Mouse (Mus musculus) spleen, adult 2 months (tissue): ENCODE data around the gene Mrpl50. TPM values are rescaled to one million over a fixed set of nuclear protein-coding genes. Genes with fewer than 3 reads are reported as not detected.

Source experiments
- DNase-seq, 2 experiments: peaks; one replicate each; pipeline versions ENCODE4 v3.0.0 to v3.0.0-alpha.2; 2012 to 2021; ENCODE audit warnings: low spot score in 2 of 2, low read depth in 1 of 2
- H3K27ac ChIP-seq: fragments of 200-500 bp; 2 replicates; pipeline ENCODE4 v1.5.1; 2012; ENCODE audit warnings: low read length, inconsistent platforms; ENCODE audit not compliant: insufficient read depth
- H3K27me3 ChIP-seq: fragments of 200-500 bp; 2 replicates; pipeline ENCODE4 v1.6.1; 2012; ENCODE audit warnings: mild to moderate bottlenecking, moderate library complexity, low read length, inconsistent platforms; ENCODE audit not compliant: control insufficient read depth, insufficient read depth
- H3K36me3 ChIP-seq: fragments of 200-500 bp; 2 replicates; pipeline ENCODE4 v1.6.1; 2012; ENCODE audit warnings: mild to moderate bottlenecking, low read length, inconsistent platforms; ENCODE audit not compliant: control insufficient read depth, insufficient read depth
- H3K4me1 ChIP-seq: fragments of 200-500 bp; 2 replicates; pipeline ENCODE4 v1.6.1; 2011; ENCODE audit warnings: inconsistent platforms; ENCODE audit not compliant: control insufficient read depth, insufficient read depth, insufficient read length
- H3K4me3 ChIP-seq: fragments of 200-500 bp; 2 replicates; pipeline ENCODE4 v1.5.1; 2011; ENCODE audit warnings: mild to moderate bottlenecking, inconsistent platforms; ENCODE audit not compliant: insufficient read depth, insufficient read length; ENCODE audit errors: extremely low read depth
- CTCF ChIP-seq: fragments of 200-500 bp; IDR thresholded peaks from 2 replicates; pipeline ENCODE4 v1.5.1; 2011; ENCODE audit warnings: mild to moderate bottlenecking, inconsistent platforms; ENCODE audit not compliant: insufficient read depth, insufficient read length, insufficient replicate concordance; ENCODE audit errors: extremely low read depth
- POLR2A ChIP-seq: fragments of 200-500 bp; IDR thresholded peaks from 2 replicates; pipeline ENCODE4 v1.6.1; 2011; ENCODE audit warnings: low read depth, low read length, inconsistent platforms
- WGBS: fragments of 180-500 bp; shearing (Covaris S2); methylation state at CpG from one replicate; pipeline ENCODE4 v1.1.7; 2018; 5-methylcytosine and 5-hydroxymethylcytosine counted together
- polyA plus RNA-seq: library from polyadenylated mRNA; depleted of rRNA; stranded (reverse); fragments of >200 nt; gene quantifications from 2 replicates; pipeline ENCODE4 v1.2.3, GENCODE M21; 2012; rRNA removed

Gene Mrpl50
- polyA plus RNA-seq, 1 experiment: 1.2 TPM

GRCm38 (mm10) chr4:49478118-49478877 is 42.6 kb downstream of the Mrpl50 start:
- H3K27ac ChIP-seq: no peak overlapping the region
- no peak for TF ChIP-seq CTCF
- no peak for DNase-seq

DNA sequence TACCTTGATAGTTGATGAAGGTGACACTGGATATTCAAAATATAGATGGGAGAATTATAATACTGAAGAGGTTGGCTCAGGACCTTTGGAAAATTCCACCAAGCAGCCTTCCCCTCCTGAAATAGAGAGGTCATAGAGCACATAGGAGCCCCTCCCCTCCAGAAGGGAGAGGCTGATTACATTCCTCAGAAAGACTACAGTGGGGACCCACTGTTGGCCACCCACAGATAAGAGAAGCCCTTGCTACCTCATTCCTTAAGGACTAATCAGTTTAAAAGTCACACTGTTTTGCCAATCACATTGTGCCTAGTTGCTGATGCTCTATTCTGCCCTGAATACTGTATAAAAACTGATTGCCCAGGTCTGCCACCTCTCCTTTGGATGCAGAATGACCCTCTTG is 46.3 kb downstream of the Mrpl50 start:
- DNase-seq: no peak
- Histone ChIP-seq H3K4me1 (no peaks in the 10 kb centered on the region), H3K36me3 (no peaks in the 10 kb centered on the region), H3K27me3 (no peaks in the 10 kb centered on the region), H3K4me3 (no peak overlapping the region), H3K27ac (no peak overlapping the region)
- TF ChIP-seq CTCF: no peak
- no peak for TF ChIP-seq POLR2A

More at GRCm38 (mm10) chr4:49478118-49478877, 42.6 kb downstream of the Mrpl50 start:
- Histone ChIP-seq H3K27me3 (no peaks in the 10 kb centered on the region), H3K4me3 (no peak overlapping the region), H3K36me3 (no peaks in the 10 kb centered on the region), H3K4me1 (no peaks in the 10 kb centered on the region)
- 22% methylated on average over 19 of the region's 19 CpGs for WGBS

DNA sequence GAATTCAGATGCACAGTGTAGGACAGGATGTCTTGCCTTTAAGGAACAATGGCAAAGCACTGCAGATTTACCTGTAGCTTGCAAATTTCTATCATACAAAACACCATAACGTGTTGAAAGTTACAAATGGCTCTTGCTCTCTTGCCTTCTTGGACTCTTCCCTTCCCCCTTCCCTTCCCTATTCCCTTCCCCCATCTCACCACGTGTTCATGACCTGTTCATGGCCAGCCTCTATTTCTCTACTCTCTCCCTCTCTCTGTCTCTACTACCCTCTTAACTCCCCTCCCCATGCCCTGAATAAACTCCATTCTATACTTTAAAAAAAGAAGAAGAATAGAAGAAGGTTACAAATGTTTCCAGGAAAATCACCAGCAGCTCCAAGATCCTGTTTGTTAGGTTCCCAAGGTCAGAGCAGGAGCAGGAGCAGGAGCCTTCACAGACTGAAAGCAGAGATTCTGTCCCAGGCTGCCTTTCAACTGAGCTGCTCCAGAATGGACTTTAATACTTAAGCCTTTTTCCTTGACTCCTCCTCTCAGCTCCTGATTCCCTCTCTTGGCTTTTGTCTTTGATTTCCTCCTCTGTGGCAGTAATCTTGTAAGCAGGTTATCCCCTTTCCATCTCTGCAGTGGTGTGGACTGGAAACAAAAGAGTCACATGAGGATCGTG is 47.3 kb downstream of the Mrpl50 start, which contains the start of gene Acnat1:
Acnat1 (minus strand) TSS at position 478 of the 666 bp plus-strand sequence.
- no peak for TF ChIP-seq CTCF
- TF ChIP-seq POLR2A: no peak
- H3K4me3 ChIP-seq: no peak within 1 kb of the TSS
- no peaks in the 10 kb centered on the region for H3K4me1 ChIP-seq
- H3K27me3 ChIP-seq: no peaks in the 10 kb centered on the region
- H3K27ac ChIP-seq: no peak within 1 kb of the TSS
- 49% methylated on average over 3 of the region's 3 CpGs for WGBS
- no peak for DNase-seq
- H3K36me3 ChIP-seq: no peaks in the 10 kb centered on the region

DNA sequence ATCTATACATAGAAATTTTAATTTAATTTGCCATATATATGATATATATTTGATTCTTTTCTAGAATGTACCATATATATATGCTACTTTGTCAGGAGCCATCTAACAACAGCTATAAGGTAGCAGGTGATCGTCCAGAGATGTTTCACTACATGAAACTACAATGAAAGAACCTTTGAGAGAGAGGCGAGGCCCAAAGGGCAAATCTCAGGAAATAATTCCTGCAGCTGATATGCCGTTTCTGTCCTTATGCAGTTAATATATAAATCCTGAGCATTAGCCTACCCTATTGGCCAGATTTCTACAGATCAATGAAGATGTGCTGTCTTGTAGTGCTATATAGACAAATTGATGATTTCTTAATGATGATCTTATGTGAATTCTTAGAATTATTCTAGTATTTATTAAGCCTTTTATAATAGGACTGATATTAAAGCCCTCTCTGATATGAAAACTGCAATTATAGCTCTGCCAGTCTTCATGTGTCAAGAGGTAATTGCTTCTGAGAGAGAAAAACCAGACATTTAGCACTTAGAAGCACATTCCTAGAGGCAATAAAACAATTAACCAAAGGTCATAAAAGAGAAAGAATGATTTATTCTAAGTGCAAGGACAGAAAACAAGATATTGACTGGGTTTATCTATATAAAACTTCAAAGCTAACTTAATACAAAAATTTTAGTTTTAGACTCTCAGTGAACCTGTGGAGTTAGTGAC is 51.3 kb downstream of the Mrpl50 start:
- 88% methylated on average over 3 of the region's 3 CpGs for WGBS
- Histone ChIP-seq H3K4me3 (no peak overlapping the region), H3K27ac (no peak overlapping the region), H3K4me1 (no peaks in the 10 kb centered on the region), H3K36me3 (no peaks in the 10 kb centered on the region), H3K27me3 (no peaks in the 10 kb centered on the region)
- no peak for TF ChIP-seq CTCF
- TF ChIP-seq POLR2A: no peak
- no peak for DNase-seq

- no peaks in the 10 kb centered on the region for H3K4me1 ChIP-seq
- no peak for DNase-seq
- no peak overlapping the region for H3K27ac ChIP-seq
- H3K36me3 ChIP-seq: no peaks in the 10 kb centered on the region
- TF ChIP-seq POLR2A: no peak
- TF ChIP-seq CTCF: no peak
- no peaks in the 10 kb centered on the region for H3K27me3 ChIP-seq
- H3K4me3 ChIP-seq: no peak overlapping the region
- 88% methylated on average over 6 of the region's 6 CpGs for WGBS
Measured at GRCm38 (mm10) chr4:49467360-49467759, 53.5 kb downstream of the Mrpl50 start.

Other genes with a start within 250 kb of the Mrpl50 start
- not detected in 2 replicates for gene Acnat2, start 112.9 kb downstream of the Mrpl50 start, polyA plus RNA-seq
- not detected in 2 replicates for gene Acnat1, start 47.2 kb downstream of the Mrpl50 start, polyA plus RNA-seq
- gene Baat, start 14.5 kb downstream of the Mrpl50 start, polyA plus RNA-seq: not detected in 2 replicates
- gene Zfp189, start 83 bp upstream of the Mrpl50 start, polyA plus RNA-seq: 0.58 and 0.62 TPM in 2 replicates
- gene Aldob, start 28.5 kb upstream of the Mrpl50 start, polyA plus RNA-seq: 0.13 and 1.1 TPM in 2 replicates
- 5.5 and 9.7 TPM in 2 replicates for gene Tmem246, start 76.8 kb upstream of the Mrpl50 start, polyA plus RNA-seq
- 16.6 and 19.5 TPM in 2 replicates for gene Rnf20, start 110.9 kb upstream of the Mrpl50 start, polyA plus RNA-seq
- gene Ppp3r2, start 160.9 kb upstream of the Mrpl50 start, polyA plus RNA-seq: not detected in 2 replicates